Mouse (Mus musculus): ENCODE results near the gene Galntl6. TPM values are rescaled to one million over a fixed set of nuclear protein-coding genes. Genes with fewer than 3 reads are reported as not detected.

Gene Galntl6
- total and polyA plus RNA-seq, 3 experiments = not detected

GRCm38 (mm10) chr8:57767541-57767940 is 1144.9 kb downstream of the Galntl6 start (continued):
- no peak for TF ChIP-seq NELFE (IDR thresholded peaks at IDR 0.05; ENCODE audit: low read depth, low read length)

GRCm38 (mm10) chr8:57766471-57767065 is 1145.9 kb downstream of the Galntl6 start:
- H3K9ac ChIP-seq (ENCODE audit: insufficient read depth, low read depth) = no peak overlapping the region
- TF ChIP-seq RCOR1 (conservative IDR thresholded peaks at IDR 0.05; ENCODE audit: low read depth, low read length) = no peak
- TF ChIP-seq POLR2A (IDR thresholded peaks at IDR 0.05; ENCODE audit: low read depth, low read length) = no peak
- TF ChIP-seq CHD1 (IDR thresholded peaks at IDR 0.05; ENCODE audit: low read depth, low read length) = no peak
- no peak for TF ChIP-seq POLR2AphosphoS2 (IDR thresholded peaks at IDR 0.05; ENCODE audit: low read depth, low read length)
- no peak for DNase-seq (ENCODE audit: extremely low read depth)
- in situ Hi-C loops (cut with MboI; ENCODE audit: low pct_ligation_motif_present, low pct_unique_long_range_greater_than_20kb, low sequenced_read_pairs) = no loop called here
- H3K27me3 ChIP-seq (replicated peaks) = no peaks in the 10 kb centered on the region
- no peaks in the 10 kb centered on the region for H3K36me3 ChIP-seq (replicated peaks in 1 of 2; ENCODE audit: control insufficient read depth in 1 of 2, insufficient read depth in 1 of 2, low read length in 1 of 2)
- no peaks in the 10 kb centered on the region for H3K79me2 ChIP-seq (replicated peaks; ENCODE audit: control insufficient read depth, extremely low read depth, insufficient read depth, poor library complexity, severe bottlenecking)
- H3K4me3 ChIP-seq (replicated peaks in 1 of 3; ENCODE audit: low read depth in 2 of 3, low read length in 2 of 3, poor library complexity in 1 of 3) = no peak overlapping the region
- H3K4me2 ChIP-seq (ENCODE audit: insufficient read depth, low read depth, poor library complexity, severe bottlenecking) = no peak overlapping the region
- H3K27ac ChIP-seq (ENCODE audit: insufficient read depth, low read depth) = no peak overlapping the region
- H3K9me3 ChIP-seq (replicated peaks; ENCODE audit: low read length) = no peaks in the 10 kb centered on the region
- dilution Hi-C loops (cut with MboI; ENCODE audit: extremely low pct_ligation_motif_present, extremely low pct_unique_long_range_greater_than_20kb, low sequenced_read_pairs) = no loop called here
- H3K4me1 ChIP-seq (ENCODE audit: control insufficient read depth in 1 of 2, insufficient read depth in 2 of 2) = peaks cover 0 to 2% of the 10 kb centered on the region in 2 experiments; a peak in 1 of 4 replicates

GRCm38 (mm10) chr8:57765726-57766351 is 1146.6 kb downstream of the Galntl6 start:
- no peak for DNase-seq (ENCODE audit: extremely low read depth)
- no peak overlapping the region for H3K9ac ChIP-seq (ENCODE audit: insufficient read depth, low read depth)
- H3K9me3 ChIP-seq (replicated peaks; ENCODE audit: low read length) = no peaks in the 10 kb centered on the region
- no peak overlapping the region for H3K27ac ChIP-seq (ENCODE audit: insufficient read depth, low read depth)
- dilution Hi-C loops (cut with MboI; ENCODE audit: extremely low pct_ligation_motif_present, extremely low pct_unique_long_range_greater_than_20kb, low sequenced_read_pairs) (no loop called here), in situ Hi-C loops (cut with MboI; ENCODE audit: low pct_ligation_motif_present, low pct_unique_long_range_greater_than_20kb, low sequenced_read_pairs) (no loop called here)
- H3K4me3 ChIP-seq (replicated peaks in 1 of 3; ENCODE audit: low read depth in 2 of 3, low read length in 2 of 3, poor library complexity in 1 of 3) = no peak overlapping the region
- no peaks in the 10 kb centered on the region for H3K79me2 ChIP-seq (replicated peaks; ENCODE audit: control insufficient read depth, extremely low read depth, insufficient read depth, poor library complexity, severe bottlenecking)
- no peak for TF ChIP-seq TBP (conservative IDR thresholded peaks at IDR 0.05; ENCODE audit: low read depth, low read length)
- no peak for TF ChIP-seq MAFK (IDR thresholded peaks at IDR 0.05; ENCODE audit: insufficient replicate concordance, low read length)
- no peak for TF ChIP-seq POLR2AphosphoS2 (IDR thresholded peaks at IDR 0.05; ENCODE audit: low read depth, low read length)
- no peak for TF ChIP-seq IRF4 (IDR thresholded peaks at IDR 0.05; ENCODE audit: low read depth, low read length)
- no peak for TF ChIP-seq SMC3 (IDR thresholded peaks at IDR 0.05; ENCODE audit: low read depth, low read length)
- no peak for TF ChIP-seq ZKSCAN1 (IDR thresholded peaks at IDR 0.05; ENCODE audit: borderline replicate concordance, low read depth, low read length)
- TF ChIP-seq ELF1 (IDR thresholded peaks at IDR 0.05; ENCODE audit: low read depth, low read length) = no peak
- no peak for TF ChIP-seq CTCF (conservative IDR thresholded peaks at IDR 0.05 in 1 of 2, IDR thresholded peaks at IDR 0.05 in 1 of 2; ENCODE audit: low read depth in 2 of 2, low read length in 2 of 2)
- no peak for TF ChIP-seq ZMIZ1 (IDR thresholded peaks at IDR 0.05; ENCODE audit: low read depth, low read length)
- no peak for TF ChIP-seq MAZ (IDR thresholded peaks at IDR 0.05; ENCODE audit: low read depth, low read length)
- H3K4me1 ChIP-seq (ENCODE audit: control insufficient read depth in 1 of 2, insufficient read depth in 2 of 2) = peaks cover 0 to 2% of the 10 kb centered on the region in 2 experiments; a peak in 1 of 4 replicates
- peak overlapping the region; percentile 13; the same call in 1 of the 2 replicates for H3K4me2 ChIP-seq (ENCODE audit: insufficient read depth, low read depth, poor library complexity, severe bottlenecking)
- H3K36me3 ChIP-seq (replicated peaks in 1 of 2; ENCODE audit: control insufficient read depth in 1 of 2, insufficient read depth in 1 of 2, low read length in 1 of 2) = no peaks in the 10 kb centered on the region
- H3K27me3 ChIP-seq (replicated peaks) = no peaks in the 10 kb centered on the region

Data from CH12.LX (cell line).